Mouse (Mus musculus) regulatory T cell (primary cell): ENCODE measurements around the gene Fbxl3.

Experiments used
- in situ Hi-C: fragments of 300-600 bp; cut with MboI, MseI; formaldehyde crosslinking; loops from one replicate; pipeline ENCODE4 v1.15.1; 2025; ENCODE audit warnings: high pct_unique_total_duplicates

Fbxl3 gene

GRCm38 (mm10) chr14:103048292-103049086 lies 50.9 kb downstream of the Fbxl3 start:
- in situ Hi-C loops = no loop called here

GRCm38 (mm10) chr14:103046677-103047076 lies 52.7 kb downstream of the Fbxl3 start, which contains the start of gene Acod1:
Gene Acod1 (plus strand): TSS chr14:103046977.
- in situ Hi-C loops = no loop called here

GRCm38 (mm10) chr14:103037016-103037415 lies 62.4 kb downstream of the Fbxl3 start:
- in situ Hi-C loops = loop anchor here (10.0 kb wide), 1 partner anchor 318 kb away; no protein-coding TSS in a partner anchor

DNA sequence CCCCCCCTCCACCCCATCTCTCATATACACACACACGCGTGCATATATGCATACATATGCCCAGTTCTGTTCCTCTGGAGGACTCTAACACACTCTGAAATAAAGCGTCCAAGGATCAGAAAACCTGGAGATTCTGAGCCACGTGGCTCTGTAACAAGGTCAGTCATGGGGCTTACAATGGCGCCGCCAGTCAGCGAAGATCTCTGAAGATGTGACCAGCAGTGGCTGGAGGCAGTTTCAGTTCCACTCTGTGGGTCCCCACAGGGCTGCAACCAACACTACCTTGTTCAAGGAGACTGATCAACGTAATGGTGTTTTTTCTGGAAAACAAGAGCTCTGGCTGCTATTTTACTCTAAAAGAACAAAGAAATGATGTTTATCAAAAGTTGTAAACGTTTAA lies 65.3 kb downstream of the Fbxl3 start:
- in situ Hi-C loops = loop anchor here (10.0 kb wide), 1 partner anchor 321 kb away; no protein-coding TSS in a partner anchor

GRCm38 (mm10) chr14:103033271-103033823 lies 66.0 kb downstream of the Fbxl3 start:
- in situ Hi-C loops = loop anchor here (10.0 kb wide), 1 partner anchor 321 kb away; no protein-coding TSS in a partner anchor
